Mouse (Mus musculus) lung, adult 2 months (tissue): ENCODE results near the gene Sema3f.

Experiments used
- CTCF ChIP-seq: fragments of 200-500 bp; IDR thresholded peaks from 2 replicates; pipeline ENCODE4 v1.5.1; 2011; ENCODE audit warnings: mild to moderate bottlenecking, low read length, control low read depth; ENCODE audit not compliant: insufficient read depth
- POLR2A ChIP-seq: fragments of 200-500 bp; IDR thresholded peaks from 2 replicates; pipeline ENCODE4 v1.6.1; 2011; ENCODE audit warnings: low read depth, mild to moderate bottlenecking, control low read depth, low read length, borderline replicate concordance; ENCODE audit errors: extremely low read depth

DNA sequence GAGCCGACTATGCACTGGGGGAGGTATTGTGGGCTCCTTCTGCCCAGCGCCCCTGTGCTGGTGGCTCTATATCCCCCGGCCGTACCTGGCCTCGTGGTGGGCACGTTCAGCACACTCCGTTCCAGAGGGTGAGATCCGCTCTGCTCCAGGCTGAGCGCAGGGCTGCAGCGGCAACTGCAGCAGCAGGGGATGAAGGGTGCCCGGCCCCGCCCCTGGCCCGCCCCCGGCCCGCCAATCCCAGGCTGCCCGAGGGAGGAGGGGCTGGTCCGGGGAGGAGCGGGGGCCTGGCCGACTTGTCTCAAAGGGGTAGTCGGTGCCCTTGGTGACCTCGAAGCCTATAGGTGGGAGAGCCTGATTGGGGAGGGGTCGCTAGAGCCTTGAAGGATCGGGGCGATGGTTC, 43.1 kb downstream of the Sema3f start:
- TF ChIP-seq CTCF (no peak), POLR2A (no peak)
